Mouse (Mus musculus) lung, embryonic 16.5 days (tissue): ENCODE data around the gene Peli1. TPM values are rescaled to one million over a fixed set of nuclear protein-coding genes. Genes with fewer than 3 reads are reported as not detected.
"Not testable (repeated sequence)": the region's sequence is repeated elsewhere in the genome, so short reads cannot be mapped to it uniquely, and the experiment has no call there.

Source experiments
- ATAC-seq: fragments of 200-750 bp; cut with Nextera tagmentation; 2 replicates; pipeline ENCODE4 v1.8.0; 2017; ENCODE audit warnings: low read depth, mild to moderate bottlenecking, moderate library complexity
- H3K27ac ChIP-seq: fragments of 300-500 bp; sonication (generic); 2 replicates; pipeline ENCODE4 v1.5.1; 2014; ENCODE audit warnings: mild to moderate bottlenecking, control low read depth, low read length
- H3K27me3 ChIP-seq: fragments of 300-500 bp; sonication (generic); 2 replicates; pipeline ENCODE4 v1.6.1; 2014; ENCODE audit warnings: low read depth, low read length, mixed read lengths; ENCODE audit not compliant: control insufficient read depth, insufficient read depth
- H3K36me3 ChIP-seq: fragments of 300-500 bp; sonication (generic); 2 replicates; pipeline ENCODE4 v1.6.1; 2014; ENCODE audit warnings: low read length; ENCODE audit not compliant: control insufficient read depth, insufficient read depth
- H3K4me1 ChIP-seq: fragments of 300-500 bp; sonication (generic); replicated peaks from 2 replicates; pipeline ENCODE4 v1.6.1; 2014; ENCODE audit warnings: low read length, mixed read lengths; ENCODE audit not compliant: control insufficient read depth, insufficient read depth
- H3K4me2 ChIP-seq: fragments of 300-500 bp; sonication (generic); 2 replicates; pipeline ENCODE4 v1.6.1; 2014; ENCODE audit warnings: low read depth, low read length, control low read depth
- H3K4me3 ChIP-seq: fragments of 300-500 bp; sonication (generic); 2 replicates; pipeline ENCODE4 v1.5.1; 2014; ENCODE audit warnings: mild to moderate bottlenecking, low read length, control low read depth
- H3K9ac ChIP-seq: fragments of 300-500 bp; sonication (generic); 2 replicates; pipeline ENCODE4 v1.6.1; 2014; ENCODE audit warnings: low read length, control low read depth
- H3K9me3 ChIP-seq: fragments of 300-500 bp; sonication (generic); 2 replicates; pipeline ENCODE4 v1.6.1; 2016; ENCODE audit warnings: low read length; ENCODE audit not compliant: control insufficient read depth
- WGBS: fragments of 180-500 bp; shearing (Covaris S2); extraction: QIAGEN DNeasy Blood & Tissue Kit; methylation state at CpG from one replicate; pipeline ENCODE4 v1.1.7; 2014; 5-methylcytosine and 5-hydroxymethylcytosine counted together
- polyA plus RNA-seq: library from polyadenylated mRNA; unstranded; fragments of >200 nt; fragmentation: Nextera tagmentation; extraction: Ambion mirVana; gene quantifications from 2 replicates; pipeline ENCODE4 v1.2.1, GENCODE M21; 2015

The Peli1 gene
- polyA plus RNA-seq, 1 experiment from 2014 or later: 49.4 TPM

DNA sequence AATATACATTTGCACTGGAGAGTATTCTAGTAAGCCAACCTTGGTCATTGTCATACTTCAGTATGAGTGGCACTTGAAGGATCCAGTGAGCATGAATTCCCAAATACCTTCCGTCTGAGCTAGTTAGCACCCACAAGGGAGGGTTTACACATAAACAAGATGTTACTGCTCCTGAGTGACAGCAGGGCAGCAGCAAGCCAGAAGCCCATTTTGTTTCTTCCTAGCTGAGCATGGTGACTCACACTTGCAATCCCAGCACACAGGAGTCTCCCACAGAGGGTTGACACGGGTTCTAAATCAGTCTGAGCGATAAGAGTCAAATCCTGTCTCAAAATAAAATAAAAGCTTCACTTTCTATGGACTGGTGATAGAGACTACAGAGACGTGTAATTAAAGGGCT, 66.5 kb downstream of the Peli1 start:
- ATAC-seq: no peak
- 61% methylated on average over 4 of the region's 4 CpGs for WGBS
- Histone ChIP-seq H3K9ac (no peak overlapping the region), H3K27me3 (no peaks in the 10 kb centered on the region), H3K4me1 (no peaks in the 10 kb centered on the region), H3K9me3 (no peaks in the 10 kb centered on the region), H3K4me3 (no peak overlapping the region), H3K4me2 (no peak overlapping the region), H3K27ac (no peak overlapping the region), H3K36me3 (peaks cover 6% of the 10 kb centered on the region; the same call in 1 of the 2 replicates)

DNA sequence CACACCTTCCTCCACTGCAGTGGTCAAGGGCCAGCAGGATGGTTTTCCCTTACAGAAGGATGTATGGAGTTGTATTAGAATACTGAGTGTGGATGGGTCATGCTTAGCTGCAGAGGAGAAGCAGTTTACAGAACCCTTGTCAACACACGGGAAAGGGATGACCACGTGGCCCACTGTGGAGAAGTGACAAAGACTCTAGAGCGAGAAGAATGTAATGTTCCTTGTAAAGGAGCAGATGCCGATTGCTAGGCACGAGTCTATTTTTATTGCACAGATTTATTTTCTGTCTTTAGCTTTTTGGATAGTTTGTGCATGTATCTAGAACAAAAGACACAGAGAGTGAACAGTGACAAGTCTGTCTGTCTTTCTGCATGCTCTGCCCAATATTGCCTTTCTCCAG, 71.0 kb downstream of the Peli1 start:
- H3K4me1 ChIP-seq: peaks cover 11% of the 10 kb centered on the region
- no peaks in the 10 kb centered on the region for H3K9me3 ChIP-seq
- H3K9ac ChIP-seq: no peak overlapping the region
- no peak overlapping the region for H3K4me2 ChIP-seq
- ATAC-seq: no peak
- WGBS: 75% methylated on average over 5 of the region's 5 CpGs
- H3K27ac ChIP-seq: no peak overlapping the region
- no peak overlapping the region for H3K4me3 ChIP-seq
- no peaks in the 10 kb centered on the region for H3K27me3 ChIP-seq
- H3K36me3 ChIP-seq: no peaks in the 10 kb centered on the region

DNA sequence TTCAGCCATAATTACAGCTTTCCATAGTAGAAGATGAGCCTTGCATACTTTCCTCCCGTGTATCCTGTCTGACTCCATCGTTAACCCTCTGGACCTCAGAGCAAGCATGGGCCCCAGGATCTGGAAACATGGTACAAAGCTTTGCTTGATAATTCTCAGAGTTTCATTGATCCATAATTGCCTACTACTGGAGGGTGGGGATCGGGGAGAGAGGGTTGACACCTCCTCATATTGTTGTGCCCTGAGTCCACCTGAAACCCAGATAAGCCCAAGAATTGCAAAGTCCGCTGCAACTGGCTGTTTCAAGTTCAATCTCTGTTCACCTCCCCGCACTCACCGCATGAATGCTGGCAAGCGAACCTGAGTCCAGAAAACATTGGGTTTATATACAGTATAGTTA, 72.1 kb downstream of the Peli1 start:
- ATAC-seq: no peak
- H3K9me3 ChIP-seq: no peaks in the 10 kb centered on the region
- no peak overlapping the region for H3K27ac ChIP-seq
- H3K4me2 ChIP-seq: no peak overlapping the region
- 57% methylated on average over 7 of the region's 7 CpGs for WGBS
- H3K36me3 ChIP-seq: no peaks in the 10 kb centered on the region
- H3K27me3 ChIP-seq: no peaks in the 10 kb centered on the region
- H3K4me3 ChIP-seq: no peak overlapping the region
- H3K9ac ChIP-seq: no peak overlapping the region
- peaks cover 11% of the 10 kb centered on the region for H3K4me1 ChIP-seq

DNA sequence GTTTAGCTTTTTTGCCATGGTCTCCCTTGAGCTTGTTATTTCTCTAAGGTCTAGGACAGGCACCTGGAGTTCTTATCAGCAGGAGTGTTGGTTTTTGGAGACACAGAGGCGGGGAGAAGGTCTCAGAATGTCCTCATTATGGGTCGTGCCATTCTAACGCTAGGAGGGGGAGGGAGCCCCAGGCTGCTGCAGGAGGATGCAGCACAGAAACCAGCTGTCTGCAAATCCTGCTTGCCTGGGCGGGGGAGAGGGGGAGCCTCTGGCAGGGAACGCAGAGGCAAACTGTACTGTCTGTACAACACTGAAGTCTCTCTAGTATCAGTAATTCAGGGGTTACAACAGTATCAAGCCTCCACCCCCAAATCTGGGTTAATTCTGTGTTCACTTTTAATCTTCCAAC, 72.6 kb downstream of the Peli1 start:
- Histone ChIP-seq H3K4me3 (no peak overlapping the region), H3K9ac (no peak overlapping the region), H3K27ac (no peak overlapping the region), H3K9me3 (no peaks in the 10 kb centered on the region), H3K36me3 (no peaks in the 10 kb centered on the region), H3K27me3 (no peaks in the 10 kb centered on the region), H3K4me2 (0 out of 2 replicates have a peak overlapping the region, but pooled peaks have one; percentile 2), H3K4me1 (peaks cover 11% of the 10 kb centered on the region)
- peak; percentile 64; the same call in 1 of the 2 replicates for ATAC-seq
- 4% methylated on average over 5 of the region's 5 CpGs for WGBS

DNA sequence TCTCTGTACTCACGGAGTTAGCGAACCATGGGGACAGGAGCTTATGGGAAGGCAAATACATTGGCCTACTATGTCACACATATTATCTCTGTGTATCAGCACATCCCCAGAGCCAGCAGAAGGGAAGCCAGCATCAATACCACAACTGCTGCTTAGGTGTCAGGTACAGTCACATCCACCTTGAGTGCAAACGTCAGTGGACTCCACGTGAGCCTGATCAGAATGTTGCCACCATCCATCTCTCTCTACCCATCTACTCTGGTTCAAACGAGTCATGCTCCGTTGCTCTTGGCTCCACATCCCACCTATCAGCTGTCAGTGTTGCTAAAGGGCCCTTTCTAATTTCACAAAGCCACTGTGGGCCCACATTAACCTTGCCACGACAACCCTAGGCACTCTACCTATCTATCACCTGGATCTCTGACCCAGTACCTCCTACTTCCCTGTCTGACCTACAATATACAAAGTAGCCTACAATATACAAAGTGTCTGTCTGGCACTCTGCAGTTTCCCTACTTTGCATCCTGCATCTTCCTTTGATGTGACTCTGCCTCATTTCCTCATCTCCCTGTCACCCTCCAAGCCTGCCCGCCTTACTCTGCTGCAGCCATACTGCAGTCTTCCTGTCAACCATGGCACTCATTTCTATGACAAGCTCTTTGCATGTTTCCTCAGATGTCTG, 73.4 kb downstream of the Peli1 start:
- H3K36me3 ChIP-seq: no peaks in the 10 kb centered on the region
- WGBS: 46% methylated on average over 8 of the region's 8 CpGs
- H3K9ac ChIP-seq: no peak overlapping the region
- no peak overlapping the region for H3K4me2 ChIP-seq
- ATAC-seq: peak; percentile 50; the same call in 1 of the 2 replicates
- H3K27me3 ChIP-seq: no peaks in the 10 kb centered on the region
- peaks cover under 1% of the 10 kb centered on the region; the same call in 1 of the 2 replicates for H3K9me3 ChIP-seq
- no peak overlapping the region for H3K27ac ChIP-seq
- H3K4me3 ChIP-seq: no peak overlapping the region
- peaks cover 11% of the 10 kb centered on the region for H3K4me1 ChIP-seq

DNA sequence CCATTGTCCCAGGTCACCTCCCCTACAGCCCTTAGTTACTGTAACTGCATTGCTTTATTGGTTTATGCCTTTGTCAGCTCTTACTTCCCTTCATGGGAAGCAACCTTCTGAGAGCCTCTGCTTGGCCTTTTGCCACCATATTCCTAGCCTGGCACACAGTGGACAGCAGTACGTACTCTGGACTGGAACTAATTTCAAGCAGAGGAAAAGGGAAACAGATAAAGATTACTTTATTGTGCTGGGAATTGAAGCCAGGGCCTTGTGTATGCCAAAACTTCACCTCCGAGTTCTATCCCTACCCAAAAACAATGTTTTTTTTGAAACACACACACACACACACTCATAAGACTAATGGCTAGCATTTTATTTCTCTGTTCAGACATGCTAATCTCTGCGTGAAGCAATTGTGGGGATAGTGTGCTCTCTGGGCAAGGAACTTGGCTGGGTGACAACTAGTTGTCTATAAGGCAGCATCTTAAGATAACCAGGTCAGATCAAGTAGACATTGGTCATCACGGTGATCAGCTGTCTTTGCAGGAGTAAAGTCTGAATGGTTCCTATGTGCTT, 74.0 kb downstream of the Peli1 start:
- no peak overlapping the region for H3K9ac ChIP-seq
- H3K36me3 ChIP-seq: no peaks in the 10 kb centered on the region
- no peak overlapping the region; the same call in 1 of the 2 replicates for H3K27ac ChIP-seq
- peaks cover 7% of the 10 kb centered on the region; the same call in 1 of the 2 replicates for H3K9me3 ChIP-seq
- peaks cover 11% of the 10 kb centered on the region for H3K4me1 ChIP-seq
- WGBS: 58% methylated on average over 4 of the region's 4 CpGs
- H3K4me2 ChIP-seq: no peak overlapping the region
- H3K27me3 ChIP-seq: no peaks in the 10 kb centered on the region
- no peak overlapping the region for H3K4me3 ChIP-seq
- ATAC-seq: peak; percentile 52

DNA sequence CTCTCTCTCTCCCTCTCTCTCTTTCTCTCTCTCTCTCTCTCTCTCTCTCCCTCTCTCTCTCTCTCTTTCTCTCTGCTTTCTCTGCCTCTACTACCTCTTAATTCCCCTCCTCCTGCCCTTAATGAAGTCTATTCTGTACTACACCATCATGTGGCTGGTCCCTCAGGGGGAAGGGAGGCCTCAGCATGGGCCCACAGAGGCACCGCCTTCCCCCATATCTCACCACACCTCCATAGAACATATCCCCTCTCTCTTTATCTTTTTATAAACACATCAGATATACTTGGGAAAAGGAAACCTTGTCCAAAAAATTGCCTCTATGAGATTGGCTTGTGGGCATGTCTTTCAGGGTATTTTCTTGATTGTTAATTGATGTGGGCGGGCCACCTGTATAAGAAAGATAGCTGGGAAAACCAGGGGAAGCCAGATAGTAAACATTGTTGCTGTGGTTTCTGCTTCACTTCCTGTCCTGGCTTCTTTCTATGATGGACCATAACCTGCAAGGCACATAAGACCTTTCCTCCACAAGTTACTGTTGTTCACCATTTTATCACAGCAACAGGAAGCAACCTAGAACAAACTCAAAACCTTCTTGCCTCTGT, 75.5 kb downstream of the Peli1 start:
- H3K27me3 ChIP-seq: no peaks in the 10 kb centered on the region
- H3K27ac ChIP-seq: no peak overlapping the region
- WGBS: 83% methylated on average over 2 of the region's 2 CpGs
- H3K4me2 ChIP-seq: no peak overlapping the region
- ATAC-seq: no peak
- H3K9ac ChIP-seq: no peak overlapping the region
- H3K4me3 ChIP-seq: no peak overlapping the region
- peaks cover 8% of the 10 kb centered on the region; the same call in 1 of the 2 replicates for H3K9me3 ChIP-seq
- peaks cover 11% of the 10 kb centered on the region for H3K4me1 ChIP-seq
- no peaks in the 10 kb centered on the region for H3K36me3 ChIP-seq

DNA sequence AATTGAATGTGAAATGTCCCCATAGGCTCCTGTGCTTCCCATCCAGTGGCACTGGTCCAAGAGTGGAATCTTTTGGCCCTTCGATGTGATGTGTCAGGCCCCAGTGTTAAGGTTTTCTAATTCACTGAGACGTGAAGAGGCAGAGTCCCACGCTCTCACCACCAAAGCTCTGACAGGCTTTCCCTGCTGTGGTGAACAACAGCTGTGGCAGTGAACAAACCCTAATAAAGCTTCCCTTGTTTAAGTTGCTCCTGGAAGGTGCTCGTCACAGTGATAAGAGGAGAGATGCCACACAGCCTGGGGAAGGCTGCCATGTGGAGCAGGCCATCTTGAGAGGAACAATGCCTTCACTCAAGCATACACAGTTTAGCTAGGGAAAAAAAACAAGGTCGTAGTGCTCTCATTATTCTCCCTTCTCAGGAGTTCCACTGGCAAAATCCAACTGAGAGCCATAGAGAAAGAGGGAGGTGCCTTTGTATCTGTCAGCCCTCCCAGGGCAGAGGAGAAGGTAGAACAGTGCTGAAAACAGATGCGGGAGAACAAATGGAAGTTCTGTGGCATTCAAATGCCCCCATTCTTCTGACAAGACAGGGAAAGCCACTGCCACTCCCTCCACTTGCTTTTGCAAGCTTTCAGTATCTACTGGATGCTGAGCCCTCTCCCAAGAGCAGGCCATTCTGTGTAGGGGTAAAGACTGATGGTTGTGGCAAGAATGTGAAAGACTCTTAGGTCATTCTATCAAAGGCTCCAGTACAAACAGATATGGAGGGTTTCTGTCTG, 77.9 kb downstream of the Peli1 start:
- H3K27ac ChIP-seq: no peak overlapping the region
- ATAC-seq: no peak
- no peak overlapping the region for H3K4me2 ChIP-seq
- no peak overlapping the region for H3K4me3 ChIP-seq
- WGBS: 64% methylated on average over 6 of the region's 6 CpGs
- peaks cover 12% of the 10 kb centered on the region for H3K4me1 ChIP-seq
- H3K9ac ChIP-seq: no peak overlapping the region
- H3K36me3 ChIP-seq: no peaks in the 10 kb centered on the region
- peaks cover 8% of the 10 kb centered on the region; the same call in 1 of the 2 replicates for H3K9me3 ChIP-seq
- no peaks in the 10 kb centered on the region for H3K27me3 ChIP-seq

DNA sequence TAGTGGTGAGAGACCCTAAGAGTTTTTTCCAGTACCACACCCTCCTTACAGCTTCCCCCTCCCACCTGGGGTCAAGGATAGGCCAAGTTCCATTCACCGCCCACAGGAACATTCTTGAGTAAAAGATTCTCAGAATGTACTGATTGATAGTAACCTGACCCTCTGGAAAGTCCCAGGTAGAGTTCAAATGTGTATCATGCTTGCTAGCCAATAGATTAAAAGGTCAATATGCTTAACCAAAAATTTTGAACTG, 78.4 kb downstream of the Peli1 start:
- not testable (repeated sequence) for H3K27ac ChIP-seq, H3K4me2 ChIP-seq, H3K27me3 ChIP-seq, H3K4me3 ChIP-seq, H3K9me3 ChIP-seq, H3K9ac ChIP-seq, H3K36me3 ChIP-seq, ATAC-seq
- 77% methylated on average over 1 of the region's 1 CpGs for WGBS
- H3K4me1 ChIP-seq: peaks cover 11% of the 10 kb centered on the region
